Mouse (Mus musculus): ENCODE data around the gene Gm12166.

DNA sequence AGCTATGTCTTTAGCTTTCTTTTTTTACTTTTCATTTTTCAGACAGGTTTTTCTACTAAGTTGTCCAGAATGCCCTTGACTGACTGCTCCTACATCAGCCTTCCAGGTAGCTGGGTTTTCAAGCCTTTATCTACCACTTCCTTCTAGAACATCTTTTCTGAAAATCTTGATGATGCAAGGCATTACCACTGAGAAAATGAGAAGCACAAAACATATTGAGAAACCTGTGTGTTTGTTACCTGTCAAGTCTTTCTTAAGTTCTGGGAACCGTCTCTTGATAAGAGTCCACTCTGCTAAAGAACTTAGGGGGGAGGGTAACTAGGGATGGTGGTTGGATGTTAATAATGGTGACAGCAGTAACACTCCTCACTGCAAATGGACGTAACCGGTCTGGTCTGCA is 23.4 kb upstream of the Gm12166 start:
- no peak for TF ChIP-seq EP300 (IDR thresholded peaks at IDR 0.05; ENCODE audit: insufficient read depth, low read depth, low read length)
- no peak for TF ChIP-seq CTCF (IDR thresholded peaks at IDR 0.05)
- no peak for TF ChIP-seq POLR2A (IDR thresholded peaks at IDR 0.05; ENCODE audit: insufficient read depth, low read depth, low read length)

All from heart, adult 2 months (tissue).